12 mouse cellular contexts compared by ENCODE assay signal in the genomic region with DNA sequence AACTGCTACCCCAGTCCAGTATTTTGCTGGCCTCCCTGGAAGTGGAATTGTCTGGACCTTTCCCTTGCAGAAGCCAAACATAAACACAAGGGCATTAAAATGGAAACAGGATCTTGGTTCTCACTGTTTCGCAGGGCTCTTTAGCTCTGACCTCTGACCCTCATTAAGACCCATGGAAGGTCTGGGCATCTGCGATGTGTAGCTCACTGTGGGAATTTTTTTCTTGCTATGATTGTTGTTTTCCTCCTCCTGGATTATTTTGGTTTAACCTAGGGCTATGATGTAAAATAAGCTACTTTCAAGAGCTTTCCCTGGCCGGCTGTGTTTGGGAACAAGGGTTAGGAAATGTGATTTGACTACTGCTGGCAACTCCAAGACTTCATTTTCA.
DNase-seq lines count a peak whose midpoint lies in the region; ATAC-seq lines count a peak whose summit lies in the region.
"Had no signal": no experiment of that assay in that cellular context is flagged by ENCODE, and none has a peak within 500 bp of the region (broad histone marks: within the 10 kb centered on the region; RNA-seq: fewer than 3 reads in every experiment).

No protein-coding gene starts in this region.

- no peak for DNase-seq in kidney, adult 9 months
- DNase-seq in embryo, embryonic 10 days (ENCODE audit: low spot score): peak; percentile 83
- DNase-seq in embryo, embryonic 9.5 days (ENCODE audit: extremely low spot score): peak; percentile 64
- peak; percentile 13 to 17 for DNase-seq in kidney, postnatal 36 days
- DNase-seq in urinary bladder, adult 18-20 months (ENCODE audit: low spot score in 2 of 2): no peak
- DNase-seq in frontal cortex, postnatal 14 days (ENCODE audit: low spot score in 2 of 2): no peak
- DNase-seq: adrenal gland, postnatal 25 days had no signal

- 16% methylated on average over 3 of the region's 3 CpGs for WGBS in kidney, embryonic 15.5 days

- no peaks in the 10 kb centered on the region for H3K9me3 ChIP-seq in kidney, embryonic 15.5 days (replicated peaks)
- H3K9me3 ChIP-seq: hindbrain, embryonic 15.5 days; stomach, embryonic 15.5 days had no signal

- H3K27me3 ChIP-seq in kidney, embryonic 15.5 days: no peaks in the 10 kb centered on the region
- H3K27me3 ChIP-seq: hindbrain, embryonic 15.5 days; stomach, embryonic 15.5 days had no signal

- no peaks in the 10 kb centered on the region for H3K36me3 ChIP-seq in kidney, embryonic 15.5 days
- H3K36me3 ChIP-seq: hindbrain, embryonic 15.5 days; stomach, embryonic 15.5 days had no signal

- H3K4me3 ChIP-seq in kidney, embryonic 15.5 days (replicated peaks): no peak overlapping the region
- H3K4me3 ChIP-seq: hindbrain, embryonic 15.5 days; stomach, embryonic 15.5 days had no signal

- H3K9ac ChIP-seq in kidney, embryonic 15.5 days: no peak overlapping the region
- H3K9ac ChIP-seq: hindbrain, embryonic 15.5 days; liver, embryonic 14.5 days; stomach, embryonic 15.5 days had no signal

- no peak overlapping the region for H3K27ac ChIP-seq in kidney, embryonic 15.5 days
- H3K27ac ChIP-seq: hindbrain, embryonic 15.5 days; liver, embryonic 14.5 days; macrophage; stomach, embryonic 15.5 days had no signal

- no peak overlapping the region for H3K4me2 ChIP-seq in kidney, embryonic 15.5 days
- H3K4me2 ChIP-seq: hindbrain, embryonic 15.5 days; stomach, embryonic 15.5 days had no signal

- H3K4me1 ChIP-seq in kidney, embryonic 15.5 days: peaks cover 5% of the 10 kb centered on the region; the same call in 1 of the 2 replicates
- H3K4me1 ChIP-seq: hindbrain, embryonic 15.5 days; stomach, embryonic 15.5 days had no signal

- peak; percentile 82 for ATAC-seq in kidney, embryonic 15.5 days (replicated peaks; ENCODE audit: low FRiP score)

Comparison
In these comparisons a context has a peak if more than half of its experiments do, and no peak if none do; other contexts are left out.
1. DNase-seq: peak in embryo, embryonic 10 days (single experiment), embryo, embryonic 9.5 days (single experiment) and kidney, postnatal 36 days (2 of 2); none in kidney, adult 9 months (single experiment), urinary bladder, adult 18-20 months (0 of 2) and frontal cortex, postnatal 14 days (0 of 2).